Mouse (Mus musculus) cerebellum, adult 2 months (tissue): ENCODE results near the gene Siglecf. TPM values are rescaled to one million over a fixed set of nuclear protein-coding genes. Genes with fewer than 3 reads are reported as not detected.
"Not testable (repeated sequence)": the region's sequence is repeated elsewhere in the genome, so short reads cannot be mapped to it uniquely, and the experiment has no call there.

ENCODE experiments used
- DNase-seq, 2 experiments: peaks; one replicate each; pipeline ENCODE4 v3.0.0; 2021
- H3K27ac ChIP-seq: fragments of 200-500 bp; 2 replicates; pipeline ENCODE4 v1.5.1; 2012; ENCODE audit warnings: low read length, control low read depth, inconsistent platforms; ENCODE audit not compliant: insufficient read depth
- H3K27me3 ChIP-seq: fragments of 200-500 bp; 2 replicates; pipeline ENCODE4 v1.6.1; 2012; ENCODE audit warnings: inconsistent platforms, mild to moderate bottlenecking, low read length, moderate library complexity; ENCODE audit not compliant: control insufficient read depth, insufficient read depth
- H3K4me1 ChIP-seq: fragments of 200-500 bp; 2 replicates; pipeline ENCODE4 v1.6.1; 2011; ENCODE audit warnings: low read length; ENCODE audit not compliant: control insufficient read depth, insufficient read depth
- H3K4me3 ChIP-seq: fragments of 200-500 bp; replicated peaks from 2 replicates; pipeline ENCODE3; 2011; ENCODE audit warnings: mild to moderate bottlenecking, low read depth, low read length, control low read depth; ENCODE audit not compliant: insufficient read depth
- CTCF ChIP-seq: fragments of 200-500 bp; IDR thresholded peaks from 2 replicates; pipeline ENCODE4 v1.5.1; 2011; ENCODE audit warnings: low read depth, mild to moderate bottlenecking, control low read depth, low read length, moderate library complexity, borderline replicate concordance; ENCODE audit not compliant: insufficient read depth
- POLR2A ChIP-seq: fragments of 200-500 bp; IDR thresholded peaks from 2 replicates; pipeline ENCODE4 v1.6.1; 2011; ENCODE audit warnings: low read length, control low read depth, borderline replicate concordance; ENCODE audit not compliant: insufficient read depth
- WGBS: fragments of 180-500 bp; shearing (Covaris S2); methylation state at CpG from one replicate; pipeline ENCODE4 v1.1.7; 2018; 5-methylcytosine and 5-hydroxymethylcytosine counted together
- polyA plus RNA-seq: library from polyadenylated mRNA; depleted of rRNA; stranded (reverse); fragments of >200 nt; gene quantifications from 2 replicates; pipeline ENCODE4 v1.2.3, GENCODE M21; 2012

Gene Siglecf
- polyA plus RNA-seq, 1 experiment, result 0.31 TPM

DNA sequence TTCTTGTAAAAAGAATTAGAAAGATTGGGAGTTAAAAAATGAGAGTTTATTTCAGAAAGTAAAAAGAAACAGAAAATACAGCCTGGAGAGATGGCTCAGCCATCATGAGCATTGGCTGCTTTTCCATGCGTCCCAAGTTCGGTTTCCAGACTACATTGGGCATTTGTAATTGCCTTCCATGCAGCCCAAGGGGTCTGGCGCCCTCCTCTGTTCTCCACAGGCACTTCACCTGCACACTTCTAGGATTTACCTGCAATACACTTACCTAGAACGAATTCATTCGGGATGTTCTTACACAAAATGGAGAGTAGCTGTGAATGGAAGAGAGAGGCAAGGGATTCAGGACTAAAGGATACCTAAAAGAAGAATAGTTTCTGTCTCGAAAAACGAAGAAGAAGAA lies 17.9 kb upstream of the Siglecf start:
- Histone ChIP-seq H3K4me3 (no peak overlapping the region), H3K27ac (no peak overlapping the region), H3K27me3 (no peaks in the 10 kb centered on the region), H3K4me1 (no peaks in the 10 kb centered on the region)
- DNase-seq, result peak; percentile 24 to 40
- WGBS, result 28% methylated on average over 5 of the region's 7 CpGs
- TF ChIP-seq POLR2A, result no peak
- TF ChIP-seq CTCF, result peak; percentile 67

- H3K4me1 ChIP-seq, result no peaks in the 10 kb centered on the region
- TF ChIP-seq CTCF, result no peak
- no peak for TF ChIP-seq POLR2A
These were observed 17.2 kb upstream of the Siglecf start for GRCm38 (mm10) chr7:43333899-43334298.

DNA sequence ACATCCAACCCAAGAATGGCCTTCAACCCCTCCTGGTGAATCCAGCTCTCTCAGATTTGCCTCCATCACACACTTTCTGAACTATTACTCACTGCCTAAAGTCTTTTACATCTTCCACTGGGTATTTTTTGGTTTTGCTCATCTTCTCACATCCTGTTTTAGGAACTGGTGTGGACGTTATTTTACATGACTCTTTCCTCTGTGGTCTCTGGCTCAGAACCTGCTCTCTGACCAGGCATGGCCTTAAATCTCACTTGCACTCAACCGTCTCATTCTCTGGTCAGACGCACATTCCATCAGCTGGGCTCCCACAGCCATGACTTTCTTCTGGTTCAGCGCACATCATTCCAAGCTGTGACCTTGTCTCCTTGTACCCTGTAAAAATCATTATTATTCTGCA lies 10.4 kb upstream of the Siglecf start:
- no peak for DNase-seq
- H3K4me1 ChIP-seq, result no peaks in the 10 kb centered on the region
- 66% methylated on average over 4 of the region's 4 CpGs for WGBS
- no peak overlapping the region for H3K4me3 ChIP-seq
- TF ChIP-seq CTCF (no peak), POLR2A (no peak)
- no peaks in the 10 kb centered on the region for H3K27me3 ChIP-seq
- no peak overlapping the region for H3K27ac ChIP-seq

More at GRCm38 (mm10) chr7:43333899-43334298, 17.2 kb upstream of the Siglecf start:
- Histone ChIP-seq H3K4me3 (no peak overlapping the region), H3K27me3 (no peaks in the 10 kb centered on the region), H3K27ac (no peak overlapping the region)
- no peak for DNase-seq
- 16% methylated on average over 2 of the region's 2 CpGs for WGBS

- Histone ChIP-seq H3K27me3 (no peaks in the 10 kb centered on the region), H3K4me3 (no peak overlapping the region), H3K27ac (no peak overlapping the region), H3K4me1 (no peaks in the 10 kb centered on the region)
- TF ChIP-seq CTCF, result no peak
- TF ChIP-seq POLR2A, result no peak
- WGBS, result 73% methylated on average over 5 of the region's 5 CpGs
- no peak for DNase-seq
These were observed 8.0 kb upstream of the Siglecf start for GRCm38 (mm10) chr7:43343191-43343590.

DNA sequence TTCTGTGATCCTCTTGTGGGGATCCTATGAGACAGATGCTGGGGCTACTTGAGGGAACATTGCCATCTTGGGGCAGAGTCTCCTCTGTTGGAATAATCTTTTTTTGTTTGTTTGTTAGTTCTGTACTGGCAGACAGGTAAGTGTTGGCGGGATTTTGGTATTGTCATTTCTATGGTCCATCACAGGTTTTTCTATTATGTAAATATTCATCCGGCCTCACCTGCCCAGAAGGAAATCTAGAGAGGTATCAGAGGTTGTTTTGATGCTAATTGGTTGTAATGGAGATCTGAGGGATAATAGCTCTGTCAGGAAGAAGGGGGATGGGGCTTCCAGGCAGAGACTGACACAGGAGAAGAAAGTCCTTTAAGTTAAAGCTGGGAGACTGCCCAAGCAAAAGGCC lies 7.1 kb upstream of the Siglecf start:
- TF ChIP-seq CTCF, result no peak
- TF ChIP-seq POLR2A, result no peak
- no peak overlapping the region for H3K4me3 ChIP-seq
- H3K27ac ChIP-seq, result no peak overlapping the region
- H3K27me3 ChIP-seq, result no peaks in the 10 kb centered on the region
- 81% methylated on average over 2 of the region's 2 CpGs for WGBS
- DNase-seq, result no peak
- H3K4me1 ChIP-seq, result no peaks in the 10 kb centered on the region

DNA sequence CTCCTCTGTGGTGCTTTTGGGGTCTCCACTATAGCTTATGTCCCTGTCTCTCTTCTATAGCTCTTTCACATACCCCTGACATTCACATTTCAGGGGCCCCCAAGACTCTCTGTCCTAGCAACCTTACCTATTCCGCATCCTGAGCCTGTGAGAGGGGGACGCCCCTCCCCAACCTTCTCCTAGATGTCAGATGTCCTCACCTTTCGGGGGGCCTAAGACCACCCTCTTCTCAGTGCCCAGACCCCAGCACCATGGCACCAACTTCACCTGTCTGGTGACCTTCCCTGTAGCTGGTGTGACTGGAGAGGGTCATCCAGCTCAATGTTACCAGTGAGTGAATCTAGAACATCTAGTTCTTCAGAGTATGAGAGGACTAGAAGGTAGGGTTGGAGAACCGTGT lies 6.7 kb upstream of the Siglecf start:
- no peak for DNase-seq
- no peaks in the 10 kb centered on the region for H3K27me3 ChIP-seq
- no peaks in the 10 kb centered on the region for H3K4me1 ChIP-seq
- no peak overlapping the region for H3K4me3 ChIP-seq
- TF ChIP-seq CTCF (no peak), POLR2A (no peak)
- WGBS, result 78% methylated on average over 4 of the region's 4 CpGs
- no peak overlapping the region for H3K27ac ChIP-seq

- DNase-seq, result no peak
- 78% methylated on average over 4 of the region's 4 CpGs for WGBS
- no peaks in the 10 kb centered on the region for H3K4me1 ChIP-seq
- H3K27ac ChIP-seq, result no peak overlapping the region
- H3K27me3 ChIP-seq, result no peaks in the 10 kb centered on the region
- no peak overlapping the region for H3K4me3 ChIP-seq
- no peak for TF ChIP-seq POLR2A
- TF ChIP-seq CTCF, result no peak
These were observed 5.0 kb upstream of the Siglecf start for GRCm38 (mm10) chr7:43346148-43346547.

GRCm38 (mm10) chr7:43346571-43346970 lies 4.6 kb upstream of the Siglecf start:
- no peak overlapping the region for H3K27ac ChIP-seq
- no peaks in the 10 kb centered on the region for H3K27me3 ChIP-seq
- H3K4me3 ChIP-seq, result no peak overlapping the region
- H3K4me1 ChIP-seq, result no peaks in the 10 kb centered on the region
- 65% methylated on average over 1 of the region's 1 CpGs for WGBS
- no peak for TF ChIP-seq CTCF
- no peak for TF ChIP-seq POLR2A
- DNase-seq, result no peak

- H3K27ac ChIP-seq, H3K4me1 ChIP-seq, H3K27me3 ChIP-seq, DNase-seq, H3K4me3 ChIP-seq: not testable (repeated sequence)
- WGBS, result 79% methylated on average over 5 of the region's 5 CpGs
These were observed 1.5 kb upstream of the Siglecf start for GRCm38 (mm10) chr7:43349623-43350022.

- TF ChIP-seq POLR2A, result no peak
- no peak for TF ChIP-seq CTCF
- Histone ChIP-seq H3K4me3 (no peak overlapping the region), H3K4me1 (no peaks in the 10 kb centered on the region), H3K27ac (no peak overlapping the region), H3K27me3 (no peaks in the 10 kb centered on the region; the same call in 1 of the 2 replicates)
- DNase-seq, result no peak
- 66% methylated on average over 4 of the region's 4 CpGs for WGBS
These were observed 2.0 kb downstream of the Siglecf start for GRCm38 (mm10) chr7:43353118-43353517.
